Mouse (Mus musculus): ENCODE results near the gene Abcd2.

GRCm38 (mm10) chr15:91104934-91105333, 86.7 kb downstream of the Abcd2 start:
- TF ChIP-seq CTCF (IDR thresholded peaks at IDR 0.05; ENCODE audit: extremely low read depth, insufficient read depth, low read length) (no peak), POLR2A (IDR thresholded peaks at IDR 0.05; ENCODE audit: extremely low read depth, insufficient read depth, low read length) (no peak)

Measured in cortical plate, adult 2 months (tissue).